Mouse (Mus musculus) ES-E14 (cell line): ENCODE data around the gene Tedc2. TPM values are rescaled to one million over a fixed set of nuclear protein-coding genes. Genes with fewer than 3 reads are reported as not detected.

Experiments used
- DNase-seq: peaks from one replicate; pipeline ENCODE4 v3.0.0-alpha.2; 2013; ENCODE audit warnings: low read depth, low spot score
- H3K27ac ChIP-seq: 2 replicates; pipeline ENCODE4 v1.5.1; 2012; ENCODE audit warnings: low read depth, mild to moderate bottlenecking, low read length, moderate library complexity, mixed read lengths; ENCODE audit not compliant: poor library complexity, insufficient read depth, severe bottlenecking
- H3K36me3 ChIP-seq: 2 replicates; pipeline ENCODE4 v1.6.1; 2012; ENCODE audit warnings: mild to moderate bottlenecking, low read length, moderate library complexity, mixed read lengths; ENCODE audit not compliant: control insufficient read depth, poor library complexity, insufficient read depth, severe bottlenecking
- H3K4me1 ChIP-seq, 2 experiments: fragments of 150-350 bp in 1 of 2; sonication (generic) in 1 of 2; 2 replicates each; pipeline ENCODE4 v1.6.1; 2012; ENCODE audit warnings: low read length in 2 of 2, mild to moderate bottlenecking in 1 of 2, mixed read lengths in 1 of 2; ENCODE audit not compliant: control insufficient read depth in 2 of 2, insufficient read depth in 2 of 2, poor library complexity in 1 of 2
- H3K4me3 ChIP-seq, 2 experiments: fragments of 150-350 bp in 1 of 2; sonication (generic) in 1 of 2; 2 replicates each; pipeline ENCODE4 v1.5.1; 2012; ENCODE audit warnings: low read length in 2 of 2, low read depth in 1 of 2, mild to moderate bottlenecking in 1 of 2, mixed read lengths in 1 of 2; ENCODE audit not compliant: insufficient read depth in 1 of 2, poor library complexity in 1 of 2, severe bottlenecking in 1 of 2
- H3K9ac ChIP-seq: 2 replicates; pipeline ENCODE4 v1.6.1; 2012; ENCODE audit warnings: low read depth, mild to moderate bottlenecking, low read length, mixed read lengths; ENCODE audit not compliant: poor library complexity, insufficient read depth, severe bottlenecking
- H3K9me3 ChIP-seq: fragments of 150-350 bp; sonication (generic); 2 replicates; pipeline ENCODE4 v1.6.1; 2012; ENCODE audit warnings: low read depth, mild to moderate bottlenecking, low read length; ENCODE audit not compliant: control insufficient read depth, insufficient read depth
- CHD2 ChIP-seq: IDR thresholded peaks from 2 replicates; pipeline ENCODE4 v1.6.1; 2014; ENCODE audit warnings: mild to moderate bottlenecking, low read depth, low read length, inconsistent platforms
- HCFC1 ChIP-seq: IDR thresholded peaks from 2 replicates; pipeline ENCODE4 v1.6.1; 2012; ENCODE audit warnings: low read length, inconsistent platforms, borderline replicate concordance; ENCODE audit not compliant: insufficient read depth
- MAFK ChIP-seq: IDR thresholded peaks from 2 replicates; pipeline ENCODE4 v1.6.1; 2014; ENCODE audit warnings: mild to moderate bottlenecking, low read depth, low read length, inconsistent platforms; ENCODE audit not compliant: insufficient read depth
- ZC3H11A ChIP-seq: IDR thresholded peaks from 2 replicates; pipeline ENCODE4 v1.6.1; 2012; ENCODE audit warnings: low read depth, mild to moderate bottlenecking, inconsistent platforms, low read length, borderline replicate concordance
- ZNF384 ChIP-seq: IDR thresholded peaks from 2 replicates; pipeline ENCODE4 v1.6.1; 2012; ENCODE audit warnings: low read depth, low read length, inconsistent platforms
- in situ Hi-C, 2 experiments: fragments of 600-800 bp; cut with MboI; formaldehyde crosslinking; loops; one replicate each; pipeline ENCODE4 v1.15.1; 2025; ENCODE audit warnings: low sequenced_read_pairs in 2 of 2, inconsistent platforms in 1 of 2; ENCODE audit not compliant: unreplicated experiment in 2 of 2
- total RNA-seq: library from RNA; depleted of rRNA; stranded (reverse); fragments of 300-350 nt; gene quantifications from 2 replicates; pipeline ENCODE4 v1.2.3, GENCODE M21; 2012

The Tedc2 gene
- total RNA-seq, 1 experiment = 31.3 TPM

DNA sequence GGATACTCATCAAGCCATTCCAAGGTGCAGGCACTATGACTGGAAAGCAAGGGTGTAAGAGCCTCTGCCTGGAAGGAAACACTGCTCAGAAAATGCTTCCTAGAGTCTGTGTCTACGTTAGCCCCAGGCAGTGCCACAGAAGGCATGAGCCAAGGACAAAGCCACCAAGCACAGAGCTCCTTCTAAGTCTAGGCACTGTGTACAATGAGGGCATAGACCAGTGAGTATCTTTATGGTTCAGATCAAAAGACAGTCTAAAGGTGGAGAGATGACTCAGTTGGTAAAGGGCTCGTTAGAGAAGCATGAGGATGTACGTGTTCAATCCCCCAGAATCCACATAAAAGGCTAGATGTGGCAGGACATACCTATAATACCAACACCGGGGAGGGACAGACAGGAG lies 19.6 kb downstream of the Tedc2 start:
- no peak overlapping the region for H3K27ac ChIP-seq
- H3K4me3 ChIP-seq = no peak overlapping the region
- DNase-seq = no peak
- H3K9me3 ChIP-seq = no peaks in the 10 kb centered on the region
- no peaks in the 10 kb centered on the region for H3K36me3 ChIP-seq
- H3K9ac ChIP-seq = no peak overlapping the region
- H3K4me1 ChIP-seq = peaks cover 10 to 39% of the 10 kb centered on the region in 2 experiments
- in situ Hi-C loops = no loop called here
- TF ChIP-seq ZC3H11A = no peak
- TF ChIP-seq HCFC1 = no peak
- no peak for TF ChIP-seq MAFK
- no peak for TF ChIP-seq CHD2
- TF ChIP-seq ZNF384 = no peak

DNA sequence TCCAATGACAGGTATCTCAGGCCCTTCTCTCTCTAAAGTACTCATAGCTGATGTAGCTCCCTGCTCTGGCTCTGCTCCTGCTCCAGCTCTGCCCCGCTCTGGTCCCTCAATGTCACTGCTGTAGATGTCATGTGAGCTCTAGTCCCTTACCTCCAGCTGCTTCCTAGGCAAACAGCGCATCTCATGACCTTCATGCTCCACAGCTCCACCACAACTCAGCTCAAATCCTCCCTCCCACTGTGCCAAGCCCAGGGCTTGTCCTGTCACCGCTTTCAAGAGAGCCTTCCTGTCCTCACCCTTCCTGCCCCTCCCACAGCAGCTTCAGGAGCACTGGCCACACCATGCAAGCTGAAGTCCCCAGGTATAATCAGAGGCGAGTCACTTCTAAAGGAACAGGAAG lies 20.9 kb downstream of the Tedc2 start:
- no peak overlapping the region for H3K4me3 ChIP-seq
- no peaks in the 10 kb centered on the region for H3K9me3 ChIP-seq
- H3K27ac ChIP-seq = no peak overlapping the region; the same call in 1 of the 2 replicates
- TF ChIP-seq MAFK (no peak), CHD2 (no peak), HCFC1 (no peak), ZNF384 (no peak), ZC3H11A (no peak)
- in situ Hi-C loops = no loop called here
- no peak overlapping the region for H3K9ac ChIP-seq
- DNase-seq = no peak
- no peaks in the 10 kb centered on the region for H3K36me3 ChIP-seq
- H3K4me1 ChIP-seq = peaks cover 9 to 37% of the 10 kb centered on the region in 2 experiments

DNA sequence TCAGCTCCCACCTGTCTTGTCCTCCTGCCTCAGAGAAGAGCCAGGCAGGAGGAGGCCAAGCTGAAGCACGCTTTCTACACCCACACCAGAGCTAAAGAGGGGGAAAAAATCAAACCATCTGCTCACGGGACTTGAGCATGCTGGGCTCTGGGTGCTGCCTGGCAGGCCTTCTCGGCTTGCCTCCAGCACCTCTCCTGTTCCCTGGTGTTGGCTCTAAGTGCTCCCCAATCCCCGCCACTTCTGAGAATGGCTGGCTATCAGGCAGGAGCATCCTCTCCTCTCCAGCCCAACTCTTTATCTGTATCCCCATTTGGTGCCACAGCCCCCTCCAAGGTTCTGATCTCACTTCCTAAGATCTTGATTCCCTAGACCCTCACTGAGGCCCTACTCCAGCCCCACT lies 21.4 kb downstream of the Tedc2 start:
- peaks cover 9 to 37% of the 10 kb centered on the region in 2 experiments for H3K4me1 ChIP-seq
- in situ Hi-C loops = no loop called here
- no peak for DNase-seq
- TF ChIP-seq HCFC1 (no peak), ZNF384 (no peak)
- no peaks in the 10 kb centered on the region for H3K9me3 ChIP-seq
- no peak overlapping the region for H3K4me3 ChIP-seq
- H3K27ac ChIP-seq = no peak overlapping the region
- H3K9ac ChIP-seq = no peak overlapping the region
- no peaks in the 10 kb centered on the region for H3K36me3 ChIP-seq

DNA sequence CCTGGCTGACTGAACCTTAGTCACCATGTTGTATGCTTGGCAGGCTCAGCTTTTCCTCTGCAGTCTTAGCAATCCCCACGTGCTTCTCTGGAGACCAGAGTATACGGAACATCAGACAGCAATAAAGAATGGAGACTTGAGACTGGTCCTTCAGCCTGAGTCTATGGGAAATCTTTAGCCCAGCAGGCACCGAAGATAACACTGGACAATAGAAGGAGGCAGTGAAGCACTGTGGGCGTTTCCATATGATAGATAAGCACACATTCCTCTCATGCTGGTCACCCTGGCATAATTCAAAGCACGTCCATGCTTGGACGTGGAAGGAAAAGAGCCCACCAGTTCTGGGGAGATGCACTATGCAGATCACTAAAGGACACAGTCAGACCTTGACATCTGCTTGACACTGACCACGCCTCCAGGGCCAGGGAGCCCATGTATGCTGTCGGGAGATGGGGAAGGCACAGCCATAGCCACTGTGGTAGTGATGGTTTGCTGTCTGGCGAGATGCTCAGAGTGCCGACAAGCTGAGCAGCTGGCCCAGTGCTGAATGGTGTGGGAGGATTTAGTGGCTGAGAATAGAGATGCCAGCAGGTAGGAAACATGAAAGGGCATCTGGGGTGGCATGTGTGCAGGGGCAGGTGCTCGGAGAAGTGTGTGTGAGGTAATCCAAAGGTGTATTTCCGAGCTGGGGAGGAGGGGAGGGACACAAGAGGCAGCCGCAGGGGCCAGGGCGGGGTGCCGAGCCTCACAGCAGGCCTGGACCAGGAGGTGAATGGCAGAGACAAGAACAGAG lies 23.4 kb downstream of the Tedc2 start:
- no peak overlapping the region for H3K27ac ChIP-seq
- in situ Hi-C loops = no loop called here
- no peaks in the 10 kb centered on the region for H3K36me3 ChIP-seq
- peaks cover 4 to 40% of the 10 kb centered on the region in 2 experiments; a peak in 3 of 4 replicates for H3K4me1 ChIP-seq
- TF ChIP-seq ZC3H11A = no peak
- no peak for TF ChIP-seq CHD2
- no peak for TF ChIP-seq MAFK
- no peak for TF ChIP-seq HCFC1
- no peak for TF ChIP-seq ZNF384
- no peak overlapping the region for H3K9ac ChIP-seq
- no peak overlapping the region for H3K4me3 ChIP-seq
- H3K9me3 ChIP-seq = no peaks in the 10 kb centered on the region
- DNase-seq = no peak

DNA sequence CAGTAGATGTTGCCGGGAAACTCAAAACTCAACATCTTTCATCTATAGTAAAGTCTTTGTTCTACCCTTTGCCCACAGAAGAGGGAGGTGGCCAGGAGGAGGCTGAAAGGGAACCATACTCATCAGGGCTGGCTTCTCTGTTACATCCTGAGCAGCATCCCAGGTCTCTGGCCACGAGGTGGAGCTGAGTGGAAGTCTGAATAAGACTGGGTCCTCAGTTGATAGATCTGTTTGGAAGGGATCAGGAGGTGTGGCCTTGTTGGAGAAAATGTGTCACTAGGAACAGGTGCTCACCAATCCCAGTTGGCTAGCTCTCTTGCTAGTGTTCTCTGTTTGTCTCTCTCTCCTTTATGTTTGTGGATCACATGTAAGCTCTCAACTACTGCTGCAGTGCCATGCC lies 25.3 kb downstream of the Tedc2 start:
- Histone ChIP-seq H3K4me3 (no peak overlapping the region), H3K4me1 (peaks cover 4 to 35% of the 10 kb centered on the region in 2 experiments; a peak in 3 of 4 replicates), H3K27ac (no peak overlapping the region), H3K9ac (no peak overlapping the region), H3K36me3 (no peaks in the 10 kb centered on the region), H3K9me3 (no peaks in the 10 kb centered on the region)
- no peak for DNase-seq
- in situ Hi-C loops = no loop called here
- TF ChIP-seq MAFK = no peak
- no peak for TF ChIP-seq HCFC1
- no peak for TF ChIP-seq ZNF384
- TF ChIP-seq ZC3H11A = no peak
- no peak for TF ChIP-seq CHD2
